Comparison of ENCODE assay signal across 10 mouse cellular contexts in genomic region chr11:35512686-35513085, GRCm38 (mm10).
DNase-seq lines count a peak whose midpoint lies in the region; ATAC-seq lines count a peak whose summit lies in the region.
"Had no signal": no experiment of that assay in that cellular context is flagged by ENCODE, and none has a peak within 500 bp of the region (broad histone marks: within the 10 kb centered on the region; RNA-seq: fewer than 3 reads in every experiment).

No protein-coding gene starts in this region.

- no peak overlapping the region for H3K27ac ChIP-seq in lung, embryonic 15.5 days
- peak overlapping the region; percentile 76 for H3K27ac ChIP-seq in forebrain, embryonic 10.5 days
- no peak overlapping the region for H3K27ac ChIP-seq in intestine, embryonic 15.5 days
- H3K27ac ChIP-seq in neural tube, embryonic 13.5 days (replicated peaks) = peak overlapping the region; percentile 72

- H3K4me1 ChIP-seq in lung, embryonic 15.5 days = peaks cover 14% of the 10 kb centered on the region
- H3K4me1 ChIP-seq in forebrain, embryonic 10.5 days = peaks cover 63% of the 10 kb centered on the region
- 0 out of 2 replicates have a peak, but pooled peaks cover 3% of the 10 kb centered on the region for H3K4me1 ChIP-seq in intestine, embryonic 15.5 days (replicated peaks)
- peaks cover 43% of the 10 kb centered on the region for H3K4me1 ChIP-seq in neural tube, embryonic 13.5 days (replicated peaks)

- WGBS in lung, embryonic 15.5 days = 3% methylated on average over 4 of the region's 4 CpGs
- WGBS in forebrain, embryonic 10.5 days = 6% methylated on average over 4 of the region's 4 CpGs
- WGBS in intestine, embryonic 15.5 days = 14% methylated on average over 4 of the region's 4 CpGs
- WGBS in neural tube, embryonic 13.5 days = 4% methylated on average over 4 of the region's 4 CpGs

- H3K36me3 ChIP-seq in lung, embryonic 15.5 days = no peaks in the 10 kb centered on the region
- H3K36me3 ChIP-seq in forebrain, embryonic 10.5 days (replicated peaks) = no peaks in the 10 kb centered on the region
- H3K36me3 ChIP-seq in intestine, embryonic 15.5 days = no peaks in the 10 kb centered on the region
- H3K36me3 ChIP-seq in neural tube, embryonic 13.5 days = no peaks in the 10 kb centered on the region

- H3K27me3 ChIP-seq in lung, embryonic 15.5 days = no peaks in the 10 kb centered on the region; the same call in 1 of the 2 replicates
- H3K27me3 ChIP-seq in forebrain, embryonic 10.5 days (ENCODE audit: poor library complexity, severe bottlenecking) = peaks cover 68% of the 10 kb centered on the region
- no peaks in the 10 kb centered on the region for H3K27me3 ChIP-seq in intestine, embryonic 15.5 days (replicated peaks)
- H3K27me3 ChIP-seq in neural tube, embryonic 13.5 days = peaks cover 9% of the 10 kb centered on the region; the same call in 1 of the 2 replicates

- no peak for DNase-seq in lung, adult 18-20 months
- no peak for DNase-seq in forebrain, embryonic 10.5 days (ENCODE audit: extremely low spot score, low spot score)
- DNase-seq in frontal cortex, postnatal 25 days (ENCODE audit: low spot score in 2 of 2) = no peak
- no peak for DNase-seq in layer of hippocampus, postnatal 25 days (ENCODE audit: extremely low spot score in 1 of 2, low spot score in 1 of 2)
- DNase-seq in thymus, postnatal 14 days = no peak
- DNase-seq: kidney, adult 11 months; thymus, postnatal 36 days had no signal

- H3K4me3 ChIP-seq in lung, embryonic 15.5 days = no peak overlapping the region
- no peak overlapping the region for H3K4me3 ChIP-seq in forebrain, embryonic 10.5 days
- H3K4me3 ChIP-seq in intestine, embryonic 15.5 days (replicated peaks) = no peak overlapping the region
- H3K4me3 ChIP-seq in neural tube, embryonic 13.5 days = no peak overlapping the region

- H3K9ac ChIP-seq in lung, embryonic 15.5 days = no peak overlapping the region
- no peak overlapping the region for H3K9ac ChIP-seq in intestine, embryonic 15.5 days
- H3K9ac ChIP-seq in neural tube, embryonic 13.5 days = no peak overlapping the region

- H3K9me3 ChIP-seq in lung, embryonic 15.5 days = no peaks in the 10 kb centered on the region
- H3K9me3 ChIP-seq in forebrain, embryonic 10.5 days = no peaks in the 10 kb centered on the region
- H3K9me3 ChIP-seq in intestine, embryonic 15.5 days = no peaks in the 10 kb centered on the region
- no peaks in the 10 kb centered on the region for H3K9me3 ChIP-seq in neural tube, embryonic 13.5 days

- ATAC-seq in lung, embryonic 15.5 days (ENCODE audit: borderline replicate concordance, extremely low read depth, low FRiP score, low TSS enrichment) = peak; percentile 19; the same call in 1 of the 2 replicates
- ATAC-seq in intestine, embryonic 15.5 days = peak; percentile 47; the same call in 1 of the 2 replicates
- ATAC-seq in neural tube, embryonic 13.5 days (ENCODE audit: low read depth) = peak; percentile 51; the same call in 1 of the 2 replicates

- no peak overlapping the region for H3K4me2 ChIP-seq in lung, embryonic 15.5 days
- no peak overlapping the region for H3K4me2 ChIP-seq in intestine, embryonic 15.5 days (replicated peaks)
- no peak overlapping the region for H3K4me2 ChIP-seq in neural tube, embryonic 13.5 days

Comparison
In these comparisons a context has a peak if more than half of its experiments do, and no peak if none do; other contexts are left out.
1. H3K27ac ChIP-seq: peak in forebrain, embryonic 10.5 days (single experiment) and neural tube, embryonic 13.5 days (single experiment); none in lung, embryonic 15.5 days (single experiment) and intestine, embryonic 15.5 days (single experiment).
2. Peak in every context shown above with its lines, with median percentiles within 50 percentile points of each other: ATAC-seq.